Mouse (Mus musculus): ENCODE data around the gene Card9. TPM values are rescaled to one million over a fixed set of nuclear protein-coding genes. Genes with fewer than 3 reads are reported as not detected.

Card9 gene
- polyA plus RNA-seq, 1 experiment: 6.6 TPM

GRCm38 (mm10) chr2:26330056-26330468 is 30.7 kb downstream of the Card9 start:
- DNase-seq (ENCODE audit: extremely low spot score in 1 of 2, low spot score in 1 of 2): no peak

- DNase-seq (ENCODE audit: extremely low spot score in 1 of 2, low spot score in 1 of 2): peak in 1 of 2 experiments; percentile 64
Observed at GRCm38 (mm10) chr2:26329402-26329801, 31.3 kb downstream of the Card9 start.

- no peak for DNase-seq (ENCODE audit: extremely low spot score in 1 of 2, low spot score in 1 of 2)
Observed at GRCm38 (mm10) chr2:26327852-26328251, 32.9 kb downstream of the Card9 start.

- peak in 1 of 2 experiments; percentile 60 for DNase-seq (ENCODE audit: extremely low spot score in 1 of 2, low spot score in 1 of 2)
Observed at GRCm38 (mm10) chr2:26325386-26326181, 35.1 kb downstream of the Card9 start.

- DNase-seq (ENCODE audit: extremely low spot score in 1 of 2, low spot score in 1 of 2): peak in 1 of 2 experiments; percentile 73
Observed at GRCm38 (mm10) chr2:26324917-26325316, 35.8 kb downstream of the Card9 start.

- DNase-seq (ENCODE audit: extremely low spot score in 1 of 2, low spot score in 1 of 2): no peak
Observed at GRCm38 (mm10) chr2:26323589-26324325, 37.0 kb downstream of the Card9 start.

- DNase-seq (ENCODE audit: extremely low spot score in 1 of 2, low spot score in 1 of 2): no peak
Observed at GRCm38 (mm10) chr2:26320245-26321185, 40.2 kb downstream of the Card9 start.

GRCm38 (mm10) chr2:26319519-26320244 is 41.0 kb downstream of the Card9 start:
- DNase-seq (ENCODE audit: extremely low spot score in 1 of 2, low spot score in 1 of 2): no peak

- no peak for DNase-seq (ENCODE audit: extremely low spot score in 1 of 2, low spot score in 1 of 2)
Observed at GRCm38 (mm10) chr2:26319109-26319508, 41.6 kb downstream of the Card9 start.

- no peak for DNase-seq (ENCODE audit: extremely low spot score in 1 of 2, low spot score in 1 of 2)
Observed at GRCm38 (mm10) chr2:26317991-26318672, 42.6 kb downstream of the Card9 start.

- no peak for DNase-seq (ENCODE audit: extremely low spot score in 1 of 2, low spot score in 1 of 2)
Observed at GRCm38 (mm10) chr2:26317371-26317770, 43.3 kb downstream of the Card9 start.

- no peak for DNase-seq (ENCODE audit: extremely low spot score in 1 of 2, low spot score in 1 of 2)
Observed at GRCm38 (mm10) chr2:26316576-26317246, 44.0 kb downstream of the Card9 start.

- DNase-seq (ENCODE audit: extremely low spot score in 1 of 2, low spot score in 1 of 2): peak in 1 of 2 experiments; percentile 41
Observed at GRCm38 (mm10) chr2:26315925-26316311, 44.8 kb downstream of the Card9 start.

GRCm38 (mm10) chr2:26315072-26315924 is 45.4 kb downstream of the Card9 start, which contains the start of gene Gpsm1:
Gpsm1 (plus strand) TSS chr2:26315515.
- peak in 1 of 2 experiments; percentile 73 for DNase-seq (ENCODE audit: extremely low spot score in 1 of 2, low spot score in 1 of 2)

- no peak for DNase-seq (ENCODE audit: extremely low spot score in 1 of 2, low spot score in 1 of 2)
Observed at GRCm38 (mm10) chr2:26314281-26315071, 46.2 kb downstream of the Card9 start.

- no peak for DNase-seq (ENCODE audit: extremely low spot score in 1 of 2, low spot score in 1 of 2)
Observed at GRCm38 (mm10) chr2:26313394-26313793, 47.3 kb downstream of the Card9 start.

- DNase-seq (ENCODE audit: extremely low spot score in 1 of 2, low spot score in 1 of 2): no peak
Observed at GRCm38 (mm10) chr2:26312812-26313211, 47.9 kb downstream of the Card9 start.

Data from frontal cortex, adult 2 months (tissue).